ENCODE assay signal across 8 mouse cellular contexts in genomic region chr11:98963191-98964021, GRCm38 (mm10). TPM values are rescaled to one million over a fixed set of nuclear protein-coding genes. Genes with fewer than 3 reads are reported as not detected.
A peak's percentile ranks its signal among the peaks of the same experiment; 100 is the strongest.
DNase-seq lines count a peak whose midpoint lies in the region; ATAC-seq and TF ChIP-seq lines count a peak whose summit lies in the region.

No protein-coding gene starts in this region.

- no peaks in the 10 kb centered on the region for H3K9me3 ChIP-seq in liver, embryonic 14.5 days (ENCODE audit: control insufficient read depth, low read length)

- intact Hi-C loops in left cerebral cortex, postnatal 4 days (cut with DNase I) = no loop called here

- ATAC-seq in liver, embryonic 14.5 days (ENCODE audit: insufficient read depth) = peak; percentile 40

- H3K9ac ChIP-seq in liver, embryonic 14.5 days (replicated peaks) = no peak overlapping the region

- H3K36me3 ChIP-seq in liver, embryonic 14.5 days (replicated peaks; ENCODE audit: control insufficient read depth, insufficient read depth, low read depth) = no peaks in the 10 kb centered on the region

- no peak for TF ChIP-seq CTCF in liver, embryonic 14.5 days (IDR thresholded peaks at IDR 0.05; ENCODE audit: low read depth)

- peak; percentile 83 for DNase-seq in left cerebral cortex, postnatal 4 days
- DNase-seq in left cerebral cortex, adult 8-10 months (ENCODE audit: low spot score in 2 of 2) = no peak
- DNase-seq in cerebellum, adult 9-10 months = peak; percentile 59
- peak; percentile 88 for DNase-seq in gastrocnemius, postnatal 25 days
- DNase-seq in induced T-regulatory cell, adult 2 months (ENCODE audit: low read depth) = peak; percentile 83
- no peak for DNase-seq in liver, embryonic 14.5 days (ENCODE audit: low read depth in 3 of 3, low spot score in 3 of 3)
- peak; percentile 71 for DNase-seq in neural tube, embryonic 10.5 days (ENCODE audit: extremely low spot score, low spot score)
- peak; percentile 84 for DNase-seq in thymus, postnatal 25 days

- TF ChIP-seq EP300 in liver, embryonic 14.5 days (IDR thresholded peaks at IDR 0.05; ENCODE audit: low read depth) = no peak

- no peak overlapping the region for H3K27ac ChIP-seq in liver, embryonic 14.5 days

- H3K4me1 ChIP-seq in liver, embryonic 14.5 days (replicated peaks; ENCODE audit: control insufficient read depth in 2 of 2, insufficient read depth in 2 of 2, low read length in 1 of 2) = peaks cover 3 to 26% of the 10 kb centered on the region in 2 experiments; a peak in 3 of 4 replicates

- peaks cover 51% of the 10 kb centered on the region for H3K27me3 ChIP-seq in liver, embryonic 14.5 days (ENCODE audit: control insufficient read depth, insufficient read depth, low read length)

- WGBS in liver, embryonic 14.5 days (ENCODE audit: insufficient replicate concordance) = under 1% methylated on average over 32 of the region's 32 CpGs

- H3K4me3 ChIP-seq in liver, embryonic 14.5 days (ENCODE audit: insufficient read depth in 1 of 2, low read depth in 2 of 2, low read length in 2 of 2) = peak overlapping the region; percentile 18 to 38

- peak overlapping the region; percentile 89 for H3K4me2 ChIP-seq in liver, embryonic 14.5 days (ENCODE audit: low read depth)

RNA-seq across cellular contexts. Expression of gene Gjd3, which starts 19.4 kb away (rescaled TPM):
- 1 to 10 TPM; 2.2 to 3.4 TPM for total RNA-seq in left cerebral cortex, postnatal 4 days (2021)
- 1 to 10 TPM; 1.2 to 1.8 (median 1.4) TPM for total RNA-seq in left cerebral cortex, adult 8-10 months (2022)
- total RNA-seq in gastrocnemius, postnatal 25 days (2021) = not detected
- polyA plus RNA-seq in liver, embryonic 14.5 days (2012; rRNA removed) = not detected in 2 replicates
- polyA plus RNA-seq in liver, embryonic 14.5 days (2014; fragmentation: Nextera tagmentation; extraction: Ambion mirVana) = not detected in 2 replicates

RNA-seq across cellular contexts. Expression of gene Rara, which starts 35.8 kb away (rescaled TPM):
- total RNA-seq in left cerebral cortex, postnatal 4 days (2021) = 10 to 100 TPM; 20.3 to 21.5 TPM
- 10 to 100 TPM; 11.1 to 11.7 (median 11.4) TPM for total RNA-seq in left cerebral cortex, adult 8-10 months (2022)
- total RNA-seq in gastrocnemius, postnatal 25 days (2021) = 10 to 100 TPM in 1 of 2 experiments, 1 to 10 TPM in 1; 9.4 to 12.8 TPM
- 1.9 and 2.3 TPM in 2 replicates for polyA plus RNA-seq in liver, embryonic 14.5 days (2012; rRNA removed)
- polyA plus RNA-seq in liver, embryonic 14.5 days (2014; fragmentation: Nextera tagmentation; extraction: Ambion mirVana) = 3.0 and 3.2 TPM in 2 replicates

RNA-seq across cellular contexts. Expression of gene Cdc6, which starts 55.8 kb away (rescaled TPM):
- total RNA-seq in left cerebral cortex, postnatal 4 days (2021) = 1 to 10 TPM; 1.4 to 1.8 TPM
- under 1 TPM; 0.15 to 0.91 (median 0.25) TPM for total RNA-seq in left cerebral cortex, adult 8-10 months (2022)
- total RNA-seq in gastrocnemius, postnatal 25 days (2021) = under 1 TPM; 0.13 to 0.56 TPM
- 16.9 and 28.6 TPM in 2 replicates for polyA plus RNA-seq in liver, embryonic 14.5 days (2012; rRNA removed)
- polyA plus RNA-seq in liver, embryonic 14.5 days (2014; fragmentation: Nextera tagmentation; extraction: Ambion mirVana) = 64.1 and 71.0 TPM in 2 replicates

Comparison
In these comparisons a context has a peak if more than half of its experiments do, and no peak if none do; other contexts are left out.
1. DNase-seq: peak in left cerebral cortex, postnatal 4 days (single experiment), cerebellum, adult 9-10 months (single experiment), gastrocnemius, postnatal 25 days (single experiment), induced T-regulatory cell, adult 2 months (single experiment), neural tube, embryonic 10.5 days (single experiment) and thymus, postnatal 25 days (single experiment); none in left cerebral cortex, adult 8-10 months (0 of 2) and liver, embryonic 14.5 days (0 of 3).